Mouse (Mus musculus) lung, adult 2 months (tissue): ENCODE data around the gene Bmpr1a. TPM values are rescaled to one million over a fixed set of nuclear protein-coding genes. Genes with fewer than 3 reads are reported as not detected.

Experiments used
- DNase-seq: peaks from one replicate; pipeline ENCODE4 v3.0.0; 2022
- H3K4me1 ChIP-seq: fragments of 200-500 bp; 2 replicates; pipeline ENCODE4 v1.6.1; 2011; ENCODE audit warnings: low read length; ENCODE audit not compliant: control insufficient read depth, insufficient read depth
- H3K4me3 ChIP-seq: fragments of 200-500 bp; replicated peaks from 2 replicates; pipeline ENCODE3; 2011; ENCODE audit warnings: low read depth, mild to moderate bottlenecking, control low read depth, low read length; ENCODE audit errors: extremely low read depth
- CTCF ChIP-seq: fragments of 200-500 bp; IDR thresholded peaks from 2 replicates; pipeline ENCODE4 v1.5.1; 2011; ENCODE audit warnings: mild to moderate bottlenecking, low read length, control low read depth; ENCODE audit not compliant: insufficient read depth
- POLR2A ChIP-seq: fragments of 200-500 bp; IDR thresholded peaks from 2 replicates; pipeline ENCODE4 v1.6.1; 2011; ENCODE audit warnings: low read depth, mild to moderate bottlenecking, control low read depth, low read length, borderline replicate concordance; ENCODE audit errors: extremely low read depth
- WGBS: fragments of 180-500 bp; shearing (Covaris S2); methylation state at CpG from one replicate; pipeline ENCODE4 v1.1.7; 2018; 5-methylcytosine and 5-hydroxymethylcytosine counted together
- polyA plus RNA-seq: library from polyadenylated mRNA; depleted of rRNA; stranded (reverse); fragments of >200 nt; gene quantifications from 2 replicates; pipeline ENCODE4 v1.2.3, GENCODE M21; 2012

Gene Bmpr1a
- polyA plus RNA-seq, 1 experiment = 15.3 TPM

- no peak for DNase-seq
Observed at GRCm38 (mm10) chr14:34410716-34411115, 92.4 kb downstream of the Bmpr1a start.

GRCm38 (mm10) chr14:34403424-34403823 is 99.7 kb downstream of the Bmpr1a start:
- Histone ChIP-seq H3K4me3 (no peak overlapping the region), H3K4me1 (no peaks in the 10 kb centered on the region)
- DNase-seq = no peak
- 93% methylated on average over 7 of the region's 7 CpGs for WGBS
- no peak for TF ChIP-seq POLR2A
- TF ChIP-seq CTCF = no peak

More at GRCm38 (mm10) chr14:34410716-34411115, 92.4 kb downstream of the Bmpr1a start:
- WGBS = 71% methylated on average over 6 of the region's 6 CpGs
- H3K4me1 ChIP-seq = no peaks in the 10 kb centered on the region
- no peak overlapping the region for H3K4me3 ChIP-seq
- TF ChIP-seq POLR2A (no peak), CTCF (no peak)

DNA sequence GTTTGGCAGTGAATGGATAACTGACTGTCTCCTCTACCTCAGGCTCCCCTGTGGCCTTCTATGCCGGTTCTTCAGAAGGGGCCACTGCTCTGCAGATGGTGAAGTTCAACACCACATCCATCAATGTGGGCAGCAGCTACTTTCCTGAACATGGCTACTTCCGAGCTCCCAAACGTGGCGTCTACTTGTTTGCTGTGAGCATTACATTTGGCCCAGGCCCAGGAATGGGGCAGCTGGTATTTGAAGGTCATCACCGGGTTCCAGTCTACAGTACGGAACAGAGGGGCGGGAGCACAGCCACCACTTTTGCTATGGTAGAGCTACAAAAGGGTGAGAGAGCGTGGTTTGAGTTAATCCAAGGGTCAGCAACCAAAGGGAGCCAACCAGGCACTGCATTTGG is 100.3 kb downstream of the Bmpr1a start:
- WGBS = 57% methylated on average over 8 of the region's 8 CpGs
- H3K4me1 ChIP-seq = no peaks in the 10 kb centered on the region
- no peak for DNase-seq
- no peak overlapping the region for H3K4me3 ChIP-seq
- TF ChIP-seq POLR2A (no peak), CTCF (no peak)

DNA sequence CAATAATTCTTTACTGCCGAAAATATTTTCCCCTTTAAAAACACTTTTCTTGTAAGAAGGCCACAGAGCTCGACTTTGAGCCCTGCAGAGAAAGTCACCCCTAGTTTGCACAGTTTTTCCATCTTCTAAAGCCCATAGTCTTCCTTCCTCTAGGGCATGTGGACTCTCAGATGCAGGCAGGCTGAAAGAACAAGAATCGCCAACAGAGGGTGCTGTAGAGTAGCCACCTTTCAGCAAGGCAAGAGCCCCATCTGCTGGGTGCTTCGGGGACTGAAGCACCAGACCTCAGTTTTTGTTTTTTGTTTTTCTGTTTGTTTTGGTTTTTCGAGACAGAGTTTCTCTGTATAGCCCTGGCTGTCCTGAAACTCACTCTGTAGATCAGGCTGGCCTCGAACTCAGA is 102.0 kb downstream of the Bmpr1a start:
- no peaks in the 10 kb centered on the region for H3K4me1 ChIP-seq
- 38% methylated on average over 6 of the region's 6 CpGs for WGBS
- H3K4me3 ChIP-seq = no peak overlapping the region
- DNase-seq = peak; percentile 70
- TF ChIP-seq POLR2A = no peak
- TF ChIP-seq CTCF = peak; percentile 100

DNA sequence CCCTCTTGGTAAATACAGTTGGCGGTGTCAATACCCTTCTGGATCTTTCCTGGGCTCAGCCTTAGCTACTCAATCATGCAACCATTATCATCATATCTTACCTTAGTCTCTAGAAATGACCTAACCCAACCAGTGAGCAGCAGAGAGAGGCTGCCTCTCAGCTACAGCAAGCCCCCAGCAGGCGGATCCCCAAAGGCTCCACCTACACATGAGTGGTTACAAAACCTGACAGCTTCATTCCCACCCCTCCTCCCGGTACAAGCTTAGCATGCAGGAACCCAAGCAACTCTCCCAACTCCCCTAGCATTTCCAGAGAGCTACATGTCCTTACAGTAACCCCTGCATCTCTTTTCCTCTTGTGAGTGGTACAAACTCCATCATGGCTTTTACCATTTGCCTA is 103.1 kb downstream of the Bmpr1a start:
- H3K4me3 ChIP-seq = no peak overlapping the region
- no peak for DNase-seq
- no peaks in the 10 kb centered on the region for H3K4me1 ChIP-seq
- 88% methylated on average over 3 of the region's 3 CpGs for WGBS
- TF ChIP-seq POLR2A (no peak), CTCF (no peak)

DNA sequence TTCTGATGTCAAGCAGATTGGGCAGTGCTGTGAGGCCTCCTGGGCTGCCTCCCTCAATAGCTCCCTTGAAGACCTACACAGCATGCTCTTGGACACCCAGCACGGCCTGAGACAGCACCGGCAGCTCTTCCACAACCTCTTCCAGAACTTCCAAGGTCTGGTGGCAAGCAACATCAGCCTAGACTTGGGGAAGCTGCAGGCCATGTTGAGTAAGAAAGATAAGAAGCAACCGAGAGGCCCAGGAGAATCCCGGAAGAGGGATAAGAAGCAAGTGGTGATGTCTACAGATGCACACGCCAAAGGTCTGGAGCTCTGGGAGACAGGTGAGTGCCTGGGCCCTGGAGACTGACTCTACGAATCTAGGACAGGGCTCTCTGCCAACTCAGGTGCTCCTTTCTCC is 103.8 kb downstream of the Bmpr1a start:
- Histone ChIP-seq H3K4me3 (no peak overlapping the region), H3K4me1 (no peaks in the 10 kb centered on the region)
- WGBS = 88% methylated on average over 6 of the region's 6 CpGs
- TF ChIP-seq POLR2A (no peak), CTCF (no peak)
- DNase-seq = no peak

DNA sequence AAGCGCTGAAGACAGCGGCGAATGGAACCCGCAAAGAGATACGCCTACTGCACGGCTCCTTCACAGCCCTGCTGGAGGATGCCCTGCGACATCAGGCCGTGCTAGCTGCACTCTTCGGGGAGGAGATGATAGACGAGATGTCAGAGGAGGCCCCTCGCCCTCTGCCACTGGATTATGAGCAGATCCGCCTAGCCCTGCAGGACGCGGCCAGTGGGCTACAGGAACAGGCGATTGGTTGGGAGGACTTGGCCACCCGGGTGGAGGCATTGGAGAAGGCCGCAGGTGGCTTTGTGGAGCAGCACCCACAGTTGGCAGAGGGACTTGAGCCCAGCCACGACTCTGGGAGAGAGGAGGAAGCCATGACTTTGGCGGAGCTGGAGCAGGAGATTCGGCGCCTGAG is 104.2 kb downstream of the Bmpr1a start:
- WGBS = 87% methylated on average over 21 of the region's 21 CpGs
- no peak for DNase-seq
- no peaks in the 10 kb centered on the region for H3K4me1 ChIP-seq
- no peak overlapping the region for H3K4me3 ChIP-seq
- TF ChIP-seq CTCF (no peak), POLR2A (no peak)

DNA sequence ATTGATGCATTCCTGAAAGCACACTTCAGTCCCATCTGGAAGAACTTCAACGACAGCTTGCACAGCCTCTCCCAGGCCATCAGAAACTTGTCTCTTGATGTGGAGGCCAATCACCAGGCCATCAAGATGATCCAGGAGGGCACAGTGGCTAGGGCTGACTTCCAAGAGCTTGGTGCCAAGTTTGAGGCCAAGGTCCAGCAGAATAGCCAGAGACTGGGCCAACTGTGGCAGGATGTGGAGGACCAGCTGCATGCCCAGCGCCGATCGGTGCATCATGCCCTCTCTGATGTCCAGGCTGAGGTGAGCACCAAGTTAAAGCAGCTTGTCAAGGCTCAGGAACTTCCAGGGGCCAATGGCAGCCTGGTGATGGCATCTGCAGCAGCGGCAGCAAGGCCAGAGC is 105.3 kb downstream of the Bmpr1a start:
- no peaks in the 10 kb centered on the region for H3K4me1 ChIP-seq
- no peak for TF ChIP-seq POLR2A
- no peak for TF ChIP-seq CTCF
- no peak for DNase-seq
- no peak overlapping the region for H3K4me3 ChIP-seq
- 81% methylated on average over 5 of the region's 5 CpGs for WGBS

GRCm38 (mm10) chr14:34393295-34393694 is 109.8 kb downstream of the Bmpr1a start:
- H3K4me1 ChIP-seq = no peaks in the 10 kb centered on the region
- no peak for DNase-seq
- no peak for TF ChIP-seq POLR2A
- no peak for TF ChIP-seq CTCF
- WGBS = 67% methylated on average over 4 of the region's 4 CpGs
- no peak overlapping the region for H3K4me3 ChIP-seq

DNA sequence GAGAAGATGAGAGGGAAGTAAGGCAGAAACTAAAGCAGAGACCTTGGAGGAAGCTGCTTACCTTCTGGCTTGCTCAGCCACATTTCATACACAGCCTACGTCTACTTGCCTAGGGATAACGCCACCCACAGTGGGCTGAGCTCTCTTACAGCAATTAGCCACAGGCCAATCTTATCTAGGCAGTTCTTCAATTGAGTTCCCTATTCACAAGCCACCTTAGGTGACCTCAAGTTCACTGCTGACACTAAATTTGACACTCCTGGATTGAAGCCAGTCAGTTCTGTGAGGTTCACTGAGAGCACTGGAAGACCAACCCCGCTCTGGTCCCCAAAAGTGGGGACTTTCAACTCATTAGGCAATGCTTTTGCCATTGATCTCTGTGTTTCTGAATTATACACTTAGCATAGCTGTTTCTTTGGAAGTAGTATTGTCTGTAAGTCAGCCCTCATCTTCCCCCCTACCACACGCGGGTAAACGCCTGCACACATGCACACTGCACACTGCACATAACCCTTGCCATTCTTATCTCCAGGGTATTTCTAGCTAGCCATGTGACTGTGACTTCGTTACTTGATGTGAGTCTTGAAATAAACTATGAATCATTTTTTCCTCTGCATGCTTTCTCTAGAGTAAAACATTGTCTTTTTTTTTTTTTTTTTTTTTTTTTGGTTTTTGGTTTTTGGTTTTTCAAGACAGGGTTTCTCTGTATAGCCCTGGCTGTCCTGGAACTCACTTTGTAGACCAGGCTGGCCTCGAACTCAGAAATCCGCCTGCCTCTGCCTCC is 120.0 kb downstream of the Bmpr1a start:
- Histone ChIP-seq H3K4me3 (no peak overlapping the region), H3K4me1 (peaks cover 8% of the 10 kb centered on the region)
- TF ChIP-seq CTCF = no peak
- no peak for TF ChIP-seq POLR2A
- WGBS = 89% methylated on average over 9 of the region's 9 CpGs
- no peak for DNase-seq
